Mouse (Mus musculus) left cerebral cortex, adult 18-20 months (tissue): ENCODE measurements around the gene Slc16a9. TPM values are rescaled to one million over a fixed set of nuclear protein-coding genes. Genes with fewer than 3 reads are reported as not detected.
"Not testable (repeated sequence)": the region's sequence is repeated elsewhere in the genome, so short reads cannot be mapped to it uniquely, and the experiment has no call there.

Experiments used
- DNase-seq, 2 experiments: peaks; one replicate each; pipeline ENCODE4 v3.0.0; 2021 to 2022; ENCODE audit warnings: low spot score in 2 of 2, mixed read lengths in 1 of 2
- long read RNA-seq, 2 experiments: library from polyadenylated mRNA; stranded (forward); transcript quantifications; one replicate each; pipeline ENCODE4 v2.0.0; 2021
- total RNA-seq, 2 experiments: library from RNA; stranded (reverse); gene quantifications; 2 replicates each; pipeline ENCODE4 v1.2.3; 2021

Gene Slc16a9
- total RNA-seq, result 1 to 10 TPM; 1.4 to 2.2 TPM
- long read RNA-seq, experiment 1, partial matches to known transcripts, result 0 of 4 reads
- long read RNA-seq, experiment 1, other reads (novel, unspliced or antisense), result 1 of 4 reads
- long read RNA-seq, experiment 2, partial matches to known transcripts, result 0 of 2 reads
- long read RNA-seq, experiment 2, other reads (novel, unspliced or antisense), result 0 of 2 reads

- peak; percentile 11 to 12 for DNase-seq
Measured at GRCm38 (mm10) chr10:70244921-70245558, at the start of gene Slc16a9. Gene Slc16a9, plus strand, starts transcription at chr10:70245100.

- DNase-seq, result no peak
Measured at GRCm38 (mm10) chr10:70195279-70195678, 49.6 kb upstream of the Slc16a9 start.

GRCm38 (mm10) chr10:70195786-70196185 lies 49.1 kb upstream of the Slc16a9 start:
- no peak for DNase-seq

DNA sequence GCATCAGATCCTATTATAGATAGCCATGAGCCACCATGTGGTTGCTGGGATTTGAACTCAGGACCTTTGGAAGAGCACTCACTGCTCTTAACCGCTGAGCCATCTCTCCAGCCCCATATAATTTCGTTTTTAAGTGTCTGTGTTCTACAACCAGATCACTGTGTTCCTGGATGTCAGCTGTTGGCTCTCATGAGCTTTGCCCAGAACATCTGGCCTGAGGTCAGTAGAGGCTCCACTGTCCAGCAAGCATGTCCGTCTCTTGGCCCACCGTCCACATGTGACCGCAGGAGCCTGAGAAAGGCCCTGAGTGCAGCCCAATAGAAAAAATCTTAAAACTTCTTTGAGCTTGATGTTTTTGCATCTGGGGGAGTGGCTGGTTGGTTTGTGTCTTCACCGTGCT lies 48.2 kb upstream of the Slc16a9 start:
- no peak for DNase-seq

GRCm38 (mm10) chr10:70197601-70198000 lies 47.3 kb upstream of the Slc16a9 start:
- DNase-seq, result no peak

- no peak for DNase-seq
Measured at GRCm38 (mm10) chr10:70198012-70198411, 46.9 kb upstream of the Slc16a9 start.

DNA sequence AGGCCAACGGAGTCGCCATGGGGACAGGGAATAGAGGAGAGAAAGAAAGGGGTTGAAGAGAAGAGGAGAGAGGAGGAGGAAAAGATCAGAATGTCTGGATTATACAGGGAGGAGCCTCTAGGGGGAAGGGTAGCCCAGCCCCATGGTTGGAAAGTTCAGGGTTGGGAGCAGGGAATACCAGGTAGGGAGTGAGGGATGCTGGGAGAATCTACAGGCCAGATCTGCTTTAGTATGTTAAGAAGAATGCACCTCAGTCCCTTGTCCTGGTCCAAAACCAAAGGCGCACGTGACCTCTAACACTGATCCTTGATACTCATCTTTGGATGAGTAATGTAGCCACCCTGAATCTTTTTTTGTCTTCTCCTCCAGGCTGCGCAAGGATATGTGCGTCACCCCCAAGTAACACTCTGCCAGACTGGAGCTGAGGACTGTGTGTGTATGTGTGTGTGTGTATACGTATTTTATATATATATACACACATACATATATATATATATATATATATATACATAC lies 45.9 kb upstream of the Slc16a9 start:
- no peak for DNase-seq

DNA sequence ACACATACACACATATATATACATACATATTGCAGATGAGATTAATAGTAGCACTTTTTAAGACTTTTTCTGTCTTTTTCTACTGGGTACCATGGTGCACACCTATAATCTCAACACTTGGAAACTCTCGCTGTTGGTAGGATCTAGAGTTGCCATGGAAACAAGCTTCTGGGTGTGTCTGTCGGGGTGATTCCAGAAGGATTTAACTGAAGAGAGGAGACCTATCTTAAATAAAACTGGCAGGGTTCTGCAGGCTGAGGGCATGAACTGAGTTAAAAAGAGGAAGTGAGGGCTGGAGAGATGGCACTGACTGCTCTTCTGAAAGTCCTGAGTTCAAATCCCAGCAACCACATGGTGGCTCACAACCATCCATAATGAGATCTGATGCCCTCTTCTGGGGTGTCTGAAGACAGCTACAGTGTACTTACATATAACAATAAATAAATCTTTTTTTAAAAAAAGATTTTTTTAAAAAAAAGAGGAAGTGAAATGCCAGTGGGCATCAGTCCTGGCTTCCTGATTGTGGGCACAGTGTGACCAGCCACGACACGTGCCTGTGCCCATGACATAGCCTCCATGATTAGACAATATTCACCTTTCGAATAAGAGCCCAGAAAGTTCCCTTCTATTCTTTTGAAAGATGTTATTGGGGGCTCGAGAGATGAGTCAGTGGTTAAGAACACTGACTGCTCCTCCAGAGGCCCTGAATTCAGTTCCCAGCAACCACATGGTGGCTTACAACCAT lies 45.3 kb upstream of the Slc16a9 start:
- no peak for DNase-seq

DNA sequence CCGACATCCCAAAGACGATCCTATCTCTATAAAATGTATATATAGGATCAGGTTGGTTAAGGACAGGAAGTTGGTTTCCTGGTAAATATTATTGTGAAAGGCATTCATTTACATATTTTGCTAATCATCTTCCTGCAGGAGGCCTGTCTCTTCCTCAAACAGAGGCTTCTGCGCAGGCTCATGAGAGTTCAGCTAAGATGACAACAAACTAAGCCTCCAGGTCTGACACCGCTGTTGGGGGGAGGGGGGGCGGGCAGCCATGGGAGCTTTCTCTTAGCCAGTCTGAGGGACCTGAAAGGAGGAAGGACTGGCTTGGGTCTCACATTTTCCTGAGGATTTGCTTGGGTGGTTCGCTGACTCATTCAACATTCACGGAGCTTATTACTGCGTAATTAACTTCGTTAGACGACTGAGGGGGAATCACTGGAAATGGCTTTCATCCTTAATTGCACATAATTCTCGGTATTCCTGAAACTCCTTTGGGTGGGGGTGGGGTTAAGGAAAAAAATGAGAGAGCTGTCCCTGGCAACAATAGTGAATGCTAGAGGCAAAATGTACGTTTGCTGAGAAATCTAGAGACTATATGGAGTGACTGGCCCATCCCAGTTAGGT lies 43.9 kb upstream of the Slc16a9 start:
- DNase-seq, result no peak

DNA sequence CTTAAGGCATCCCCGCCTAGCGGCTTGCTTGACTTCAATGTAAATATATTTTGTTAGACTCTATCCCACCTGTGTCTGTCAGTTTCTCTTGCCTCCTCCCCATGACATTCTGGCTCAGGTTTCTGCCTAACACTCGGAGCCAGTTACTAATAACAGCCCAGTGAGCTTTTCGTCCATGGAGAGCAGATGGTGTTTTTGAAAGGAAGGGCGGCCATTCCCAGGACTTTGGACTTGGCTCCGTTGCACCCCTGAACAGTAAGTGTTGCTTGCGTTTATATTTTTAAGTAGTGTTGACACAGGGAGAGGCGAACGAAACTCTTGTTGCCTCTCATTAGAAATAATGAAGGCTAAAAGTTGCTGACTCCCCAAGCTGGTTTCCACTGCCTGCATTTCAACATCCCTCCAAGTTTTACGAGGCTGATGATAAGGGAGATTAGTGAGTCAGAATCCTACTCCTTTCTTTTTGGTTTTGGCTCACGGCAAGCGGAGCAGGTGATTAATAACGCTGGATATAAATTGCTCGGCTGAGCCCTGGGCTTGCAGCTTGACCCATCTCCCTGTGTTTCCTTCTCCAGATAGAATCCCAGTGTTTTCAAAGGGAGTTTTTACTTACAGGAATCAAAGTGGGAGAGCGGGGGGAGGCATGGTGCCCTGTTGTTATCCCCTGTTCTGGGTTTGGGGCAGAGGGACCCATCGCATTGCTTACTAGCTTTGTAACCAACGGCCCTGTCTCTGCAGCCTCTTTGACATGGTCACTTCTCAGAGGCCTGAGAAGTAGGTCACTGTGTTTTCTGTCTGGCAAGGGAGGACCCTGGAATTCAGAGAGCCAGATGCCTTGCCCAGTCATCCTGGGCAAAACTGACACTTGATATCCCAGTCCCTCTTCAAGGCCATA lies 40.1 kb upstream of the Slc16a9 start, which contains the start of gene Mrln:
Gene Mrln, plus strand, starts transcription at position 160 of the 895 bp plus-strand sequence.
- no peak for DNase-seq

DNA sequence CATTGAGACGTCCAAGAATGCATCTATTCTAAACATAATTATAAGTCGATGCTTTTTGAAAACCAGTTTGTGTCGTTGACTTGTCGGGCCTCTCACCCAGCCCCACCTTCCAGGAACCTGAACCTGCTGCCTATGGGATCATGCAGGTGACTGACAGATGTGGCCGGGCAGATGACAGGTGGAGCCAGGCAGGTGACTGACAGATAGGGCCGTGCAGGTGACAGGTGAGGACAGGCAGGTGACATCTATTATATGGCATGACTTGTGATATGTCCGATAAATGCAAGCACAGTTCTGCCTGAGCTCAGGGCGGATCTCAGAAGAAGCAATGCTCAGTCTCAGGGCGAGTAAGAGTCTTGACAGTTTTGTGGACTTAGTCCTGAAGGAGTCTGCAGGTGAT lies 33.6 kb upstream of the Slc16a9 start:
- no peak for DNase-seq

GRCm38 (mm10) chr10:70220971-70221370 lies 23.9 kb upstream of the Slc16a9 start:
- DNase-seq, result no peak

- not testable (repeated sequence) for DNase-seq
Measured at GRCm38 (mm10) chr10:70222231-70222630, 22.7 kb upstream of the Slc16a9 start.

DNA sequence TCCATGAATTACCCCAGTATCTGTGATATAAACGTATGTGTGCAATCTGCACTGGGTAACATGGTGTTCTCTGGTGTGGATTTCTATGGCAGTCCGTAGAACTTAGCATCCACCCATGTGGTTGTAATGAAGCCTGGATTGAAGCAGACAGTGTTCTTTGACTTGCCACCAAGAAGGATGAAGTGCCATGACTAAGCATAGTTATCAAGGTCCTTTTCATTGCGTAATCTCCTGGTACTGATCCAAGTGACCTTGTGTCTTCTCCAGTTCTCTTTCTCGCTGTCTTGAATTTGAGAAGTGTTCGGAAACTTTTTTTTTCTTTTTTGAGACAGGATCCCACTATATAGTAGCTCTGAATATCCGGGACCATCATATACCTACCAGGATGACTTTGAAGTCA lies 20.3 kb upstream of the Slc16a9 start:
- DNase-seq, result no peak

DNA sequence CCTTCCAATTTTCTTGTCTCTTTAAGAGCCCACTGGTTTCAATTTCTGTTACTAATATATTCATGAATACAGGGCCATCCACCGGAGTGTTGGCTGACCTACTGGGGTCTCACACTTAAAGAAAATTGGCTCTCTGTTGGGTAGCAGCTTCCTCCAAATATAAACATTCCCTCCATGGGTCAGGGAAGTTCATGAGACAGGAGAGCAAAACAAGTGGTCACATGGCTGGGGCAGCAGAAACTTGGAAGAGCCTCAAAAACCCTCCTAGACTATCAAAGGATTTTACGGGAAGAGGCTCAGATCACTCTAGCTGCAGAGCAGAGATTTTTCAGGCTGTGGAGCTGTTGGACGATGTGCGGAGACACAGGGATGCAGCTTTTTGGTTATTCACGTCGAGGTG lies 19.1 kb upstream of the Slc16a9 start:
- DNase-seq, result no peak

GRCm38 (mm10) chr10:70226608-70227007 lies 18.3 kb upstream of the Slc16a9 start:
- no peak for DNase-seq

- DNase-seq, result no peak
Measured at GRCm38 (mm10) chr10:70230352-70230751, 14.5 kb upstream of the Slc16a9 start.

- DNase-seq, result no peak
Measured at GRCm38 (mm10) chr10:70237936-70238335, 7.0 kb upstream of the Slc16a9 start.

GRCm38 (mm10) chr10:70242751-70243444 lies 2.0 kb upstream of the Slc16a9 start:
- no peak for DNase-seq

DNA sequence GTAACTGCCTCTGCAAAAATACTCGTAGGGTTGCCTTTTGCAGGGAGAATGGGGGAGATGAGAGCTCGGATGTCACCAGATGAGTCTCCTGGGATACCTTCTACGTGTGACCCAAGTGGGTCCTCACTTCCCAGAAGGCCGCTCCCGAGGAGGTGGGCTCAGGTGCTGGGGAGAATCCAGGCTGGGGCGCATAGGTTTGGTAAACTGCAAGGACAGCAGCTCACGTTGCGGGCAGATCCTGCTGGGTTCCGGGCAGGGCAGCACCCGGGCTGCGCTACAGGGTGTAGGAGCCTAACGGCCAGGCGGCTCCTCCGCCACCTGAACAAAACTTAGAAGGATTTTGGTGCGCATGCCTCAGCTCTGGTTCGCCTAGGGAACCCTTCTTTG lies 652 bp downstream of the Slc16a9 start:
- peak in 1 of 2 experiments; percentile 6 for DNase-seq
